ENCODE assay signal across 16 mouse cellular contexts in the genomic region with DNA sequence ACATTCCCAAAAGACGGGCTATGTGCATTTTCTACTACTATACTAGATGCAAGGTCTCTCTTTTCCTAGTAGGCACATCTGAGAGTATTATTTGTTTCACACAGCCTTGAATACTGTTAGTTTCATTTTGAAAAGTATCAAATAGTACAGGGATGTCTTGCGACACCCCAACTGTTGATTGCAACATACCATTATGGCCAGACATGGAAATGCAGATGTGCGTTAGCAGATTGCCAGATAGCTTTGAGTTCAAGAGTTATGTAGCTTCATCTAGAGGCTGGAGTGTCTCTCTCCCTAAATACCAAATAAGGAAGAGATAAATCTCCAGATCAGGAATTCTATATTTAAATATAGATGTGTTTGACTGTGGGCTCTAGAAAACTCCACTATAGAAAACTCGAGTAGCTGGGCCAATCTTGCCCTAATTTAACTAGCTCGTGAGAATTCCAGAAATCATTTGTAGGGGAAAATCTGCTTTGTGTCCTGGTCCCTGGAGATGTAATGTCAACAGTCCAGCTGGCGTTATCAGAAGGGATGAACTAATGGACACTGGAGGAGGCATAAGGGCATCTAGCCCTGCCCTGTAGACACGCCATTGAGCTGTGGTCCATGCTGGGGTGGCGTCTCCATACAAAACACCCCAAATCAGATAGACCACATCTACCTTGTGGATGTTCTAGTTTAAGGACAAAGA.
DNase-seq lines count a peak whose midpoint lies in the region; ATAC-seq and TF ChIP-seq lines count a peak whose summit lies in the region.
"Had no signal": no experiment of that assay in that cellular context is flagged by ENCODE, and none has a peak within 500 bp of the region (broad histone marks: within the 10 kb centered on the region; RNA-seq: fewer than 3 reads in every experiment).

No protein-coding gene starts in this region.

- H3K27ac ChIP-seq in heart, adult 2 months: peak overlapping the region; percentile 55
- no peak overlapping the region for H3K27ac ChIP-seq in heart, embryonic 12.5 days (ENCODE audit: poor library complexity, severe bottlenecking)
- no peak overlapping the region for H3K27ac ChIP-seq in neural tube, embryonic 15.5 days (replicated peaks)
- H3K27ac ChIP-seq: embryonic facial prominence, embryonic 13.5 days; forebrain, embryonic 12.5 days; limb, embryonic 15.5 days; neural tube, embryonic 13.5 days had no signal

- peak; percentile 41 to 52 for DNase-seq in heart, adult 2 months
- DNase-seq in NIH3T3 (ENCODE audit: low read depth): peak; percentile 36
- no peak for DNase-seq in B cell, adult 2 months
- DNase-seq: right cerebral cortex, adult 18-20 months; thymus, adult 2 months had no signal

- peaks cover 3% of the 10 kb centered on the region for H3K4me1 ChIP-seq in heart, adult 2 months (ENCODE audit: control insufficient read depth, insufficient read depth, low read length)
- H3K4me1 ChIP-seq in heart, embryonic 12.5 days (replicated peaks): peaks cover 11% of the 10 kb centered on the region; the same call in 1 of the 2 replicates
- H3K4me1 ChIP-seq in neural tube, embryonic 15.5 days: no peaks in the 10 kb centered on the region
- H3K4me1 ChIP-seq: embryonic facial prominence, embryonic 13.5 days; forebrain, embryonic 12.5 days; limb, embryonic 15.5 days; neural tube, embryonic 13.5 days had no signal

- H3K27me3 ChIP-seq in heart, adult 2 months (ENCODE audit: control insufficient read depth, insufficient read depth, low read length): no peaks in the 10 kb centered on the region
- H3K27me3 ChIP-seq in heart, embryonic 12.5 days (replicated peaks): no peaks in the 10 kb centered on the region
- no peaks in the 10 kb centered on the region for H3K27me3 ChIP-seq in neural tube, embryonic 15.5 days (replicated peaks)
- H3K27me3 ChIP-seq: CH12.LX; embryonic facial prominence, embryonic 13.5 days; forebrain, embryonic 12.5 days; limb, embryonic 15.5 days; neural tube, embryonic 13.5 days had no signal

- TF ChIP-seq CTCF in heart, adult 2 months (IDR thresholded peaks at IDR 0.05): no peak

- H3K4me2 ChIP-seq in heart, embryonic 12.5 days: no peak overlapping the region
- H3K4me2 ChIP-seq in neural tube, embryonic 15.5 days: no peak overlapping the region
- H3K4me2 ChIP-seq: embryonic facial prominence, embryonic 13.5 days; forebrain, embryonic 12.5 days; limb, embryonic 15.5 days; neural tube, embryonic 13.5 days had no signal

- no peak overlapping the region for H3K4me3 ChIP-seq in heart, adult 2 months
- no peak overlapping the region for H3K4me3 ChIP-seq in heart, embryonic 12.5 days
- H3K4me3 ChIP-seq in neural tube, embryonic 15.5 days (replicated peaks): no peak overlapping the region
- H3K4me3 ChIP-seq: embryonic facial prominence, embryonic 13.5 days; forebrain, embryonic 12.5 days; limb, embryonic 15.5 days; neural tube, embryonic 13.5 days had no signal

- H3K9ac ChIP-seq in heart, adult 2 months (ENCODE audit: low read depth, low read length): no peak overlapping the region
- no peak overlapping the region for H3K9ac ChIP-seq in heart, embryonic 12.5 days
- no peak overlapping the region for H3K9ac ChIP-seq in neural tube, embryonic 15.5 days (replicated peaks)
- H3K9ac ChIP-seq: embryonic facial prominence, embryonic 13.5 days; forebrain, embryonic 12.5 days; limb, embryonic 15.5 days; neural tube, embryonic 13.5 days had no signal

- H3K79me2 ChIP-seq in heart, adult 2 months (replicated peaks; ENCODE audit: control insufficient read depth, insufficient read depth, low read length): no peaks in the 10 kb centered on the region

- 68% methylated on average over 8 of the region's 8 CpGs for WGBS in heart, adult 2 months
- WGBS in heart, embryonic 12.5 days: 74% methylated on average over 8 of the region's 8 CpGs
- 95% methylated on average over 8 of the region's 8 CpGs for WGBS in neural tube, embryonic 15.5 days

- no peak for TF ChIP-seq POLR2A in heart, adult 2 months (IDR thresholded peaks at IDR 0.05; ENCODE audit: insufficient read depth, low read depth, low read length)

- TF ChIP-seq EP300 in heart, adult 2 months (IDR thresholded peaks at IDR 0.05; ENCODE audit: insufficient read depth, low read depth, low read length): no peak

- intact Hi-C loops in heart, adult 2 months (cut with DNase I): no loop called here

- ATAC-seq in heart, embryonic 12.5 days (ENCODE audit: insufficient number of reproducible peaks, low FRiP score): no peak
- ATAC-seq in granulocyte monocyte progenitor cell, adult 5-6 weeks (replicated peaks; ENCODE audit: poor library complexity, severe bottlenecking): peak; percentile 89
- peak; percentile 51; the same call in 1 of the 2 replicates for ATAC-seq in megakaryocyte, adult 5-6 weeks (ENCODE audit: poor library complexity, severe bottlenecking)
- no peak for ATAC-seq in neural tube, embryonic 15.5 days (ENCODE audit: low FRiP score)
- ATAC-seq: midbrain, embryonic 16.5 days; Patski had no signal

- no peaks in the 10 kb centered on the region for H3K36me3 ChIP-seq in heart, adult 2 months (ENCODE audit: control insufficient read depth, insufficient read depth, low read length)
- H3K36me3 ChIP-seq in heart, embryonic 12.5 days: no peaks in the 10 kb centered on the region
- no peaks in the 10 kb centered on the region for H3K36me3 ChIP-seq in neural tube, embryonic 15.5 days
- H3K36me3 ChIP-seq: embryonic facial prominence, embryonic 13.5 days; forebrain, embryonic 12.5 days; limb, embryonic 15.5 days; neural tube, embryonic 13.5 days had no signal

- H3K9me3 ChIP-seq in heart, embryonic 12.5 days (replicated peaks): 0 out of 2 replicates have a peak, but pooled peaks cover 3% of the 10 kb centered on the region
- H3K9me3 ChIP-seq in neural tube, embryonic 15.5 days (replicated peaks): no peaks in the 10 kb centered on the region
- H3K9me3 ChIP-seq: embryonic facial prominence, embryonic 13.5 days; forebrain, embryonic 12.5 days; limb, embryonic 15.5 days had no signal

Comparison
In these comparisons a context has a peak if more than half of its experiments do, and no peak if none do; other contexts are left out.
1. DNase-seq: peak in heart, adult 2 months (2 of 2) and NIH3T3 (single experiment); none in B cell, adult 2 months (0 of 2).
2. ATAC-seq: peak in granulocyte monocyte progenitor cell, adult 5-6 weeks (single experiment) and megakaryocyte, adult 5-6 weeks (single experiment); none in heart, embryonic 12.5 days (single experiment) and neural tube, embryonic 15.5 days (single experiment).